Mouse (Mus musculus): Measurements from ENCODE around the gene 4922502D21Rik.
"Not testable (repeated sequence)": the region's sequence is repeated elsewhere in the genome, so short reads cannot be mapped to it uniquely, and the experiment has no call there.

The 4922502D21Rik gene

DNA sequence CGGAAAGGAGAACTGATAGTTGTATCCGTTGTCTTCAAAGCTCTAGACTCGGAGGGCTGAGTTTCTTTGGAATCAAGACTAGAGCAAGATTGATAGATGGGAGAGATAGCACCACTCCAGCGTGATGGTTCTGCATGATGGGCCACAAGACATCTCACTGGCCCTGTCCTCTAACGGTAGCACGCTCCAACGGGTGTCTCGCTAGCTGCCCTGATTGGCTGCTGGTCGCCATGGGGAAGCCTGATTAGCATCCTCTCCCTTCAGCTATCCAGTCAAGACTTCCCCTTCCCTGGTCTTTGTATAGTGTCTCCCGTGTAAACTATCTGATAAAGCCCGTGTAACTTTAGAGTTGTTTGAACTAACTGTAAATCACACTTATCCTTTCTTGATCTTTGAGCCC lies at the start of gene 4922502D21Rik:
TSS of gene 4922502D21Rik (minus strand) at position 187 of the 400 bp plus-strand sequence.
- DNase-seq (ENCODE audit: low read depth): no peak

DNA sequence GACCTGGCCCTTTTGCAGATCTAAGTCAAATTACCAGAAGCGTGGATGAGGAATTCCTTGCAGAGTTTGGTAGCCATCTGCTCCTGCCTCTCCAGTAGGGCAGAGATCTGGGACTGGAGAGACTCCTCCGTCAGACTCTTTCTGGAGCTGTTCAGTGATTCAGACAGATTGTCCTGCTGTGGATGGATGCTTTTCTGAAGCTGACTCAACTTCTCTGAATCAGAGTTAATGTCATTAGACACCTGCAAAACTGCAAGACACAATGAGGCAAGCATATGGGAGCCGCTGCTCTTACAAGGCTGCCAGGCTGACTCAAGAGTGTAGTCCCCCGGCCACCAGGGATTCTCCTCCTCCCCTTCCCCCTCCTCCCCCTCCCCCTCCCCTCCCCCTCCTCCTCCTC lies 48.9 kb upstream of the 4922502D21Rik start:
- DNase-seq (ENCODE audit: low read depth): no peak

DNA sequence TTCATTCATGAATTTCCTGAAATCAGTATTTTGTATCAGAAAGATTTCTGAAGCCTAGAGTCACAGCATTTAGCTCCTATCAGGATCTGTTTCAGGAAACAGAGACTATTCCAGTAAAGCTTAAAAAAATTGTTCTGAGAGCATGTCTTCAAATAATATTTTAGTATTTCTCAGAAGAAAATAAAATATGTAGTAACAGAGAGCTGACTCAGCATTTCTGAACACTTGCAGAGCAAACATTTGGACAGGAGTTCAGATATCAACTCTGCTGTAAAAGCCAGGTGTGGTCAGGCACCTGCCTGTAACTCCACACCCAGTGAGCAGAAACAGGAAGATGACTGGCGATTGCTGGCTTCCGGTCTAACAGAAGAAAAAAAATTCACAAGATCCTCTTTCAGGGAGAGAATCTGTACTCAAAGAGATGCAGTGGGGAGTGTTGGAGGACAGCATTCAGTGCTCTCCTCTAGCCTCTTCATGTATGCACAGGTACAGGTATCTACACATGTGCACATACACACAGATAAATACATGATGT lies 43.4 kb upstream of the 4922502D21Rik start:
- no peak for DNase-seq (ENCODE audit: low read depth)

DNA sequence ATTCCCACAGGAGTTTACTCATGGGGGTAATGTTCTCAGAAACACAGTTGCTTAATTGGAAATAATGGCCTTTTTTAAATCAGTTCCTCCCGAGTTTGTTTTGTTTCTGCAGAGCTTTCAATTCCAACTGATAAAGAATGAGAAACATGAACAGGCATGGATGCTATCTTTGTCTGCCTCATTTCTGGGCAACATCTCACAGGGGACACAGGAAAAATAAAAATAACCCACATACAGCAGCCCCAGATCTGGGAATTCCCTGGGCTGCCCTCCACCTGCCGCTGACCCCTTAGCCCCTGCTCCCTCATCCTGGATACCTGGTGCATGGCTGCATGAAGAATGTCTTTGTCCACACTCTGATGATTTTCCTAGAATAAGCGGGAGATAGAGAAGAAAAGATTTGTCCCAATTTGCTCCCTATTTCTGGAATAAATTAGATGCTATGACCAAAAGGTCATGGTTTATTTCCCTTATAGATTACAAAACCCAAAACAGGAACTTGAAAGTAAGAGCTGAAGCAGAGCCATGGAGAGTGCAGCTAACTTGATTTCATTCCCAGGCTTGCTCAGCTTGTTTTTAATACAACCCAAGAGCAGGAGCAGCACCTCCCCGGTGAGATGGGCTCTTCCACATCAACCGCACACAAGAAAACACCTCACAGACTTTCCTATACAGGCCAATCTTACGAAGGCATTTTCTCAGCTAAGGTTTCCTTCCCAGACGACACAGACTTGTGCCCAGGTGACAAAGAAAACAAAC lies 38.0 kb upstream of the 4922502D21Rik start:
- DNase-seq (ENCODE audit: low read depth): no peak

DNA sequence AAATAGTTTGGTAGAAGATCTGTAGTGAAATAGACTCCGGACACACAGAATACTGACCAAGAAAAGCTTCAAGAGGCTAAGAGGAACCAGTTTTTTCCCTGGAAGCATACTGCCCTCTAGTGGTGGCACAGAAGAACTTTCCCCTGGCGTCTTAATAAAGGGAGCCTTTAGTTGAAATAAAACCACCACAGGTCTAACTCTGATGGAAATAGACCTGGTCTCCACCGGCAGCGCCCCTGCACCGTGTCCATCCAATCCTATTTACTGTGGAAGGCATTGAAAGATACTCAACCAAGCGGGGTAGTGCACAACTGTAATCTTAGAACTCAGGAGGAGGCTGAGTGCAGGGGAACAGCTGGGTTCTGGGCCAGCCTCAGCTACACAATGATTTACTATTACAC lies 34.4 kb upstream of the 4922502D21Rik start:
- DNase-seq (ENCODE audit: low read depth): no peak

DNA sequence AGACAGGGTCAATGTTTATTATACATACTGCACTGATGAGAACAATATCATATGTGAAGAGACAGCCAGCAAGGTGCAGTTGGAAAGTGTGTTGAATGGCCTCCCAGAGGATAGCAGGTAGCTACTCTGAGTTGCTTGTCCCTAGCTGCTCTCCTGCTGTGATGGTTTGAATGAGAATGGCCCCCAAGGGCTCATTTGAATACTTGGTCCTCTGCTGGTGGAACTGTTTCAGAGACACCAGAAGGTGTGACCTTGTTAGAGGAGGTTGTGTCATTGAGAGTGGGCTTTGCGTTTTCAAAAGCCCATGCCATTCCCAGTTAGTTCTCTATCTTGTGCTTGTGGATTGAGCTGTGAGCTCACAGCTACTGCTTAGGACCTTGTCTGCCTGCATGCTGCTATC lies 32.3 kb upstream of the 4922502D21Rik start:
- DNase-seq (ENCODE audit: low read depth): no peak

DNA sequence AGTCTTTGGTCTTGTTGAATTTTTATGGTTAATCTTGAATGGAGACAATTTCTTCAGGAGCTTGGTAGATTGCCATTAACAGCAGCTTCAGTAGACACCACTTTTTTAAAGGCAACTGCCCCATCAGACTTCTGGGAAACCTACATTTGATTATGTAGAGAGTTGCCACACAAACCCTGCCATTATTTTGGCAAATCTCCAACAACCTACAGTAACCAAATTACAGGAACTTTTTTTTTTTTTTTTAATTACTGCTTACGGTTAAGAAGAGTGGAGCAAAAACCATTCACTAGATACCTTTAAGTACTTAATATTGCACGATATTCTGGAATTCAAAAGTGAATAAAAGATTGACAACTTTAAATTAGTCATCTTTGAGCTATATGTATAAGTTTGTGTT lies 27.9 kb upstream of the 4922502D21Rik start:
- DNase-seq (ENCODE audit: low read depth): no peak

DNA sequence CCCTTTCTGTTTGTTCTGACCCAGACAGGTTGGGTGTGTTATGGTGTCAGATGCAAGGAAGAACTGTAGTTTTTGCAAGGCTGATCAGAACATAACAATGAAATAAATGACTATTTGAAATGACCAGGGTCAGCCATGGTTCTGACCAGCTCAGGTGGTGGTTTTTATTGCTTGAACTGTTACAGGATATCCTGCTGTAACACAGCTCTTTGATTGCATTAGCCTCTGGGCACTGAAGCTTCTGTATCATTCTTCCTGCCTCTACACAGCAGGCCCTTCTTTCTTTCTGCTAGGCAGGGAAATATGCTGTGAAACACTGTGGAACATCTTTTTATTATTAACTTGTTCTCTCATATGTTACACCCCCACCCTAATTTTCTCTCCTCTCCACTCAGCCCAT lies 24.8 kb upstream of the 4922502D21Rik start:
- no peak for DNase-seq (ENCODE audit: low read depth)

DNA sequence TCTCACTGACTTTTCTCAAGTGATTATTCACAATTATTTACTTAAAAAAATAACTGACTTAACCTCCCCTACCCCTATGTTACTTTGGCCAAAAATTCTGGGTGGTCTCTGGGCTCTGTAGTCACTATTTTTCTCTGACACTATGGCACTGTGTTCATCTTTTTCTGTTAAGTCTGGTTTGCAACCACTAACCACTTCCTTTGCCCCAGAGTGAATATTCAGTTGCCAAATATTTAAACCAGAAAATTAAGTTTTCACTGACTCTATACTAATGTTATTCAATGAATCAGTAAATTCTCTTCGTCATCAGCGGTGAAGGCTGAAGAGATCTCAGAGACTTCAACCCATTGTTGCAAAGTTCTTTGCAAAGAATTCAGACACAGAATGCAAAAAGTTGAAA lies 24.2 kb upstream of the 4922502D21Rik start:
- DNase-seq (ENCODE audit: low read depth): no peak

DNA sequence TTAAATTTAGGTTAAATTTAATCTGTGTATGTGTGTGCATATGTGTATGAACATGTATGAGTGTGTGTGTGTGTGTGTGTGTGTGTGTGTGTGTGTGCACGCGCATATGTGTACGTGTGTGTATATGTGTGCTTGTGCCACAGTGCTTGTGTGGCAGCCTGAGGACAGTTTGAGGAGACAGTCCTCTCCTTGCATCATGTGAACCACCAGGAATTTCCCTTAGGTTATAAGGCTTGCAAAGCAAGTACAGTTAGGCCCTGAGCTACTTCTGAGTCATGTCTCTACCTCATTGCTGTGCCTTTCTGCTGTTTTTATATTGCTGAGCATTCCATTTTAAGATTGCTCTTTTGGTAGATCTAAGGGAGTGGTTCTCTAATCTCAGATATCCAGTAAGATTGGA lies 19.5 kb upstream of the 4922502D21Rik start:
- DNase-seq (ENCODE audit: low read depth): no peak

DNA sequence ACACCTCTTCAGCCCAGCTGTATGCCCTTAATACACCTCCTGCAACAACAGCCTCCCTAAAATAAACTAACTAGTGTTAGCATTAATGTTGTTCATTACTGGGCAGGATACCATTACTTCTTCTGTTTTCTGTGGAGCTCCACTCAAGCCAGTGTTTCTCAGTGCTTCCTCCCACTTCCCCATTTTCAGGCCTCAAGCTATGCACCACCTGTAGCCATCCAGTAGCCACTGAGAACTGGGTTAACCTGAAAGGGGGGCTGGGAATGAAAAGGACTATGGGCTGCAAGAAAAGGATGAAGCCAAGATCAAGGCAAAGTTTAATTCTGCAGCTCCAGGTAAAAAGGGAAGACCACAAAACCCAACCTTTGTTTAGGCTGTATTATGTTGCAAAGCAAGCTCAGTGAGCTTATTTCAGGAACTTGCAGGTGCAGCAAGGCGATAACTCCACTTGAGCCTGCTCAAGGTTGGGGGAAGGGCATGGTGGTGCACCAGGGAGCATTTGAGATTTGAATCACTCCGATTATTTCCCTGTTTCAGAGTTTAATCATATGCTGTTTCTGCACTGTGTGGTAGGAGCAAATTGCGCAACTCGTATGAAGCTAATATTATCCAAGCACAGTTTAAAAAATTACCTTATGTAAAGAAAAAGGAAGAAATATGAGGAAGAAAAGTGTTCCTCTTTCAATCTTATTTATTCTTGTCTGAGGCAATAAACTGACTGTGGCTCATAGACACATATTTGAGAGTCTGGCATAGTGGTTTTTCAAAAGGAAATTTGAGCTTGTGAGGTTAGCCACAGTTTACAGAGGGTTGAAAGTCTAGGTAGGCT lies 18.1 kb upstream of the 4922502D21Rik start:
- no peak for DNase-seq (ENCODE audit: low read depth)

DNA sequence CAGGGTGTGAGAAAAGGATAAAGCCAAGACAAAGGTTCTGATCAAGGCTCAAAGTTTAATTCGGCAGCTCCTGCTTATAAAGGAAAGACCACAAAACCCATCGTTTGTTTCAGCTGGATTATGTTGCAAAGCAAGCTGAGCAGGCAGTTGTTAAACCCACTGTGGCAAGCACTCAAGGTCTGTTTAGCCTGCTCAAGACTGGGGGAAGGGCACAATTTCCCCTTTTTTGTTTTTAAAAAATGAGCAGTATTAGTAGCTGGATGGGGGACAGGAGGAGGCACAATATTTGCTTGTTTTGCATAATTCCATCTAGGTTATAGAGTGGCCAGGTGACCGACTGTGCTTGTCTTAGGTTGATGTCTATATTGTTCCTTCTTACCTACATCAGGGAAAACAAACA lies 12.8 kb upstream of the 4922502D21Rik start:
- no peak for DNase-seq (ENCODE audit: low read depth)

DNA sequence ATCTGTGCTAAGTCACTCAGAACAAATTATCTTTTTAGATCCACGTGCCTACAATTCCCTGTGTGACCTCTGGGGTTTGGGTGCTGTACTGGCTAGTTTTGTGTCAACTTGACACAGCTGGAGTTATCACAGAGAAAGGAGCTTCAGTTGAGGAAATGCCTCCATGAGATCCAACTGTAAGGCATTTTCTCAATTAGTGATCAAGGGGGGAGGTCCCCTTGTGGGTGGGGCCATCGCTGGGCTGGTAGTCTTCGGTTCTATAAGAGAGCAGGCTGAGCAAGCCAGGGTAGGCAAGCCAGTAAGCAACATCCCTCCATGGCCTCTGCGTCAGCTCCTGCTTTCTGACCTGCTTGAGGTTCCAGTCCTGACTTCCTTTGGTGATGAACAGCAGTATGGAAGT lies 10.8 kb upstream of the 4922502D21Rik start, which contains the start of gene Clec12a:
TSS of gene Clec12a (plus strand) at position 301 of the 400 bp plus-strand sequence.
- DNase-seq (ENCODE audit: low read depth): not testable (repeated sequence)

DNA sequence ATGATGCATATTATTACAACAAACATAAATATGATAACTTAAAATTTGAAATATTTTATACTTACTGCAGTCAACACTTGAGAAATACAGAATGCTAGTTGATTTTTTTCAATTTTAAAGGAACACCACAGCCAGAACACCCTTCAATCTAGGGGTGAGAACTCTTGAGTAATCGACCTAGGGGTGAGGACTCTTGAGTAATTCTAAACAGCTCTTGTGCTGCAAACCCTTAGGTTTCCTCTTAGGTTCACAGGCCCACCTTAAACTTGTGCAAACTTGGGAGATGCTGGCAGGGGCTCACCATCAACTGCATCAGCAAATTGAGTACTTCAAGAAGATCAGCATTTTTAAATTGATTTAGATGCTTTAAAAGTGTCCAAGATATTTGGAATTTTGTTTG lies 6.2 kb upstream of the 4922502D21Rik start:
- DNase-seq (ENCODE audit: low read depth): no peak

DNA sequence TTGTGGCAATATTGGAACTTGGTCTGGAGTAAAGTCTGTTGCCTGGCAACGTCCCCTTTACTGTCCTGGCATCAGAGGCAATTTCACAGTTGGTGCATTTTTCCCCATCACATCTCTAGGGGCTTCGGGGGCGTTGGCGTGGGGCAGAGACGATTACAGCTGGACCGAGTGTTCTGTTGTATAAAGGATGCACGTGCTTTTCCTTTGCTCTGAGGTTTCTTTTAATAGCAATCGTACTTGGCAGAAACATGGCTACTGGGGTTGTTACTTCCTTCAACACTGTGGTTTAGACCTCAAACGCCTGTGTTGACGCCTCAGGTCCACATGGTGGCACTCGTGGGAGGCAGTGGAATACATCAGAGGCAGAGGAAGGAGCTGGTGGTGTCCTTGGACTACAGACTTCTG lies 2.1 kb upstream of the 4922502D21Rik start:
- DNase-seq (ENCODE audit: low read depth): peak; percentile 73

DNA sequence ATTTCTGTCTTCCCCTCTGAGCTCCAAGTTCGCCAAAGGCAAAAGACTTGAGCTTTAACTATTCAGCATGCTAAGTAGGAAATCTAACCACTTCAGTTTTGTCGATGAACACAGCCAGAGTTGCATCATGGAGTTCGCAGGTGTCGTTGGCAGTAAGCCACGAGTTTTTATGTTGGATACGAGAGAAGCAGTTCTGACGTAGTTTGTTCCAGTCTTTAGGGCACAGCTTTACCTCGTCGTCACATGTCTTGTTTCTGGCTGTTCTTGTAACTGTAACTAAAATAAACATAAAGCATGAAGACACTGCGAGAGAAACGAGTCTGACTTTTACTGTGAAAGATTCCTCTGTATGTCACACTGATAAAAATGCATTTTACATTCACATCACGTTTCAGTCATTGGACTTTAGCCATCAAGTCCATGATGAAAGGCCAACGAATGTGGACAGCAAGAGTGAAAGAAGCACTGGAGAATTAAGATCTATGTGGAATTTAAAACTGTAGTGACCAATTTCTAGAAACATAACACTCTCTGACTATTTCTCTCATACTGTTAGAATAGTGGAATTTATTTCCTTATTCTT lies 4.9 kb downstream of the 4922502D21Rik start:
- DNase-seq (ENCODE audit: low read depth): no peak

DNA sequence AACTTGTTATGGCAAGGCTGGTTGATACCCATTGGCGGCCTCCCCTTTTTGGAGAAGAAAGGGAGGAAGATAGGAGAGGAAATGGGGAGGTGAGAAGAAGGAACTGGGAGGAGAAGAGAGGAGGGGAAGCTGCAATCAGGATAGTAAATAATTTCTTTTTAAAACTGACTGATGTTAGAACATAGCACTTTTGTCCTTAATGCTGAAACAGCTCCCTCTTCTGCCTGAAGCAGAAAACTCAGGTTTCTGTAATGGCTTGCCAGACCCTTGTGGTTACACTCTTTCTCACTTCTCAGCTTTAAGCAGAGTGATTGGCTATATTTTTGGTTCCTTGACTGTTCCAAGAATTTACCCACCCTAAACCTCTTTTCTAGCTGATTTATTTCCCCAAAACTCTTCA lies 5.6 kb downstream of the 4922502D21Rik start:
- no peak for DNase-seq (ENCODE audit: low read depth)

DNA sequence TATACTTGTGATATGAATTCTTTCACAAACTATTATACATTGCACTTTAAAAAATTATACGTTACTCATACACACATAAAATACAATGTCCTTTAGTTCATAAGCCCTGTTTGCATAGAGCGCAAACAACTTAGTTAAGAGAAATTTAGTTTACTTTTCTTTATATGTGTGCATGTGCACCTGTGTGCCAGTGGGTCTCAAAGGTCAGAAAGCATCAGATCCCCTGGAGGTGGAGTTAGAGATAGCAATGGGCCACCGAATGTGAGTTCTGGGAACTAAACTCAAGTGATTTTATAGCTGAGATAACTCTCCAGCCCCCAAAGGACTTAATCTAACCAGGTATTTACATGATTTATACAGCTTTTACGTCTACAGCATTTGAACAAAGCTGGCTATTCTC lies 12.3 kb downstream of the 4922502D21Rik start:
- DNase-seq (ENCODE audit: low read depth): no peak

DNA sequence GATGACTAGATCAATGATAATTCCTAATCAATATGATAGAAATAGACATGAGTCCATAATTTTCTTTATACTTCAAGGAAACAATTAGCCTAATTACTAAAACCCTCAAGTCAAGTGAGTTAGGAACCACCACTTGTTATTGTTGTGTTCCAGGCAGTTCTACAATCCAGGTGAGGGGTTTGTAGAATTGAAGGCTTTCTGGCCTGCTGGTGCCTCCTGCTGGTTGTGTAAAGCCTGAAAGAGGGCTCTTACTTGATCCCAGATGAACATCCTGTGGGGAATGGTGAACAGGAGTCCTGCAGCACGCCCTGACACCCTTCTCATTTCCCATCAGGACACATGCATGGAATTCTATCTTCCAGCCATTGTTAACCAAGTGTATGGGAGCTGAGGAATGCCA lies 13.2 kb downstream of the 4922502D21Rik start:
- DNase-seq (ENCODE audit: low read depth): no peak

DNA sequence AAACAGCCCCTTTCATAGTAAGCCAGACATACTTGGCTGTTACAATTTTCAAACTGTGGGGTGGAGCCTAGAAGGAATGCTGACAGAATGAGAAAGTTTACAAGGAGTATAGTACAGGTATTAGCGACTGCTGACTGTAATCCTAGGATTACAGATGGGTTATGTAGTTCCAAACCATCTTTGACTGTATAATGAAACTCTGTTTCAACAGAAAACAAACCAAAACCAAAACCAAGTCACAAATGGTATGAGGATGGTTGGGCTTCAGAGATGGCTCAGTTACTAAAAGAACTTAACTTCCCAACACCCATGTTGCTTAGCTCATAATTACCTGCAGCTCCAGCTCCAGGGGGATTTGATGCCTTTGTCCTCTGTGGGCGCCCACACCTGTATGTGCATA lies 15.1 kb downstream of the 4922502D21Rik start:
- no peak for DNase-seq (ENCODE audit: low read depth)

DNA sequence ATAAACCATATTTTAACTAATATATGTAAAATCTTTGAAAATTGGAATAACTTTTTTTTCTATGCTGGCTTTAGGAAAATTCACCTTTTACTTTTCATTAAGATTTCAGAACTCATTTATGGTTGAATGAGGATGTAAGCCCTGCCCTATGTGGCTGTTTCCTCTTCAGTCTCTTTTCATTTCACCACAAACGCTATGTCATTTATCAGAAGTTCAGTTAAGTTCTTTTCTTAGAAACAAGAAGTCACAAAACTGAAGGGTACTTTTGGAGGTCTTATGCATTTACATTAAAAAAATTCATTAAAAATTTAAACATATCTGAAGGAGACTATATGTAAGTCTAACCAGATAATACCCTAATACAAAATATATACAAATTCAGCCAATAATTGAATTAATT lies 15.9 kb downstream of the 4922502D21Rik start:
- DNase-seq (ENCODE audit: low read depth): no peak

DNA sequence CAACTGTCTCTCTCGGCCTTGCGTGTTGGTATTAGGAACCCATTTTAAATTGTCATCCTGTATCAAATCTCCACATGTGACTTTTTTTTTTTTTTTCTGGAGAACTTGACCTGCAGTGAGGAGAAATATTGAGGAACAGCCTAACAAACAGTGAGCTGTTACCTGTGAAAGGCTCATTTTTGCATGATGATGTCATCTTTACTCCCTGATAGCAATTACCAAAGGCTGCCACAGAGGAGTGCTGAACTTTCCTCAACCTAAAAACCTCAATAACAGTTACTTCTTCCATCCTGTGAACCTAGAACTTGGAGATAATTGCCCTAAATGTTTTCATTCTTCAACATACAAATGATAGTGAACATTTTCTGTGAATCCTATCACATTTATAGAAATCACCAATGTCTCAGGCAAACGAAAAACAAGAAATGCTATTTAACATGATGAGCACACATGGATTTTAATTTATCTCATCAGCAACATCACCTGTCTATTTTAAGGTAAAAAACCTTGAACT lies 16.9 kb downstream of the 4922502D21Rik start:
- DNase-seq (ENCODE audit: low read depth): no peak
